11 mouse cellular contexts compared by ENCODE assay signal in the genomic region with DNA sequence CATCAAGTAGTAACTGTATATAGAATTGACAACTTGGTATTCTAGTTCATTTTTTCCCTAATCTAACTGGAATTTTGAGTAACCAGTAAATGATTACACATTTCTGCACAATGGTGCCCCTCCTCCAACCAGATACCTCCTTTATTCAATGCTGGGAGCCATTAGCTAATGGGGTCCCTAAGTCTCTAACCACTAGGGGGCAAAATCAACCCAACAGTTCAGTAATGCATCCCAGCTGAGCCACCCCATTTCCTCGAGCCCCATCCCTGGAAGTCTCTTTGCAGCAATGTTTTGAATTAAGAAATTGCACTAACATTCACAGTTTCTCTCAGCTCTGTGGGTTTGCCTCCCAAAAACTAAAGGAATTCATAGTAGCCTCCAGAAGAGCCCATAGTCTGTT.
DNase-seq lines count a peak whose midpoint lies in the region; ATAC-seq lines count a peak whose summit lies in the region.
"Had no signal": no experiment of that assay in that cellular context is flagged by ENCODE, and none has a peak within 500 bp of the region (broad histone marks: within the 10 kb centered on the region; RNA-seq: fewer than 3 reads in every experiment).

No protein-coding gene starts in this region.

- H3K4me2 ChIP-seq in hindbrain, embryonic 11.5 days (replicated peaks; ENCODE audit: low read depth, low read length), result no peak overlapping the region
- H3K4me2 ChIP-seq in hindbrain, embryonic 14.5 days (replicated peaks), result no peak overlapping the region
- H3K4me2 ChIP-seq in liver, embryonic 11.5 days, result no peak overlapping the region

- no peak overlapping the region for H3K9ac ChIP-seq in hindbrain, embryonic 11.5 days (ENCODE audit: low read depth, low read length)
- H3K9ac ChIP-seq in hindbrain, embryonic 14.5 days, result no peak overlapping the region
- H3K9ac ChIP-seq in liver, embryonic 11.5 days (ENCODE audit: low read depth, low read length), result no peak overlapping the region

- WGBS in hindbrain, embryonic 11.5 days, result 50% methylated on average over 1 of the region's 1 CpGs
- 41% methylated on average over 1 of the region's 1 CpGs for WGBS in hindbrain, embryonic 14.5 days
- WGBS in liver, embryonic 11.5 days, result 20% methylated on average over 1 of the region's 1 CpGs

- H3K27me3 ChIP-seq in hindbrain, embryonic 11.5 days (ENCODE audit: control insufficient read depth, insufficient read depth, low read length), result no peaks in the 10 kb centered on the region
- no peaks in the 10 kb centered on the region for H3K27me3 ChIP-seq in hindbrain, embryonic 14.5 days (ENCODE audit: control insufficient read depth, insufficient read depth, low read length)
- no peaks in the 10 kb centered on the region for H3K27me3 ChIP-seq in liver, embryonic 11.5 days (replicated peaks; ENCODE audit: control insufficient read depth, insufficient read depth, low read length)

- no peaks in the 10 kb centered on the region for H3K36me3 ChIP-seq in hindbrain, embryonic 11.5 days (ENCODE audit: control insufficient read depth, insufficient read depth, low read length)
- no peaks in the 10 kb centered on the region for H3K36me3 ChIP-seq in hindbrain, embryonic 14.5 days (replicated peaks; ENCODE audit: control insufficient read depth, insufficient read depth)
- H3K36me3 ChIP-seq in liver, embryonic 11.5 days (ENCODE audit: control insufficient read depth, insufficient read depth, low read length), result no peaks in the 10 kb centered on the region

- peak; percentile 13 for DNase-seq in hindbrain, embryonic 11.5 days (ENCODE audit: low spot score)
- no peak for DNase-seq in hindbrain, embryonic 14.5 days (ENCODE audit: low spot score)
- DNase-seq in lung, postnatal 14 days, result peak; percentile 1
- no peak for DNase-seq in lung, postnatal 4 days
- peak; percentile 50 for DNase-seq in embryo, embryonic 11 days
- no peak for DNase-seq in liver, embryonic 11.5 days (ENCODE audit: low spot score)
- DNase-seq: cerebellum, postnatal 36 days; left cerebral cortex, postnatal 4 days; thymus, adult 18-20 months had no signal

- H3K4me1 ChIP-seq in hindbrain, embryonic 11.5 days (replicated peaks; ENCODE audit: control insufficient read depth, insufficient read depth, low read length), result no peaks in the 10 kb centered on the region
- no peaks in the 10 kb centered on the region for H3K4me1 ChIP-seq in hindbrain, embryonic 14.5 days (replicated peaks; ENCODE audit: control insufficient read depth, insufficient read depth, low read length)
- H3K4me1 ChIP-seq in liver, embryonic 11.5 days (replicated peaks; ENCODE audit: control insufficient read depth, insufficient read depth, low read length), result no peaks in the 10 kb centered on the region

- H3K4me3 ChIP-seq in hindbrain, embryonic 11.5 days (ENCODE audit: low read depth, low read length), result no peak overlapping the region
- no peak overlapping the region for H3K4me3 ChIP-seq in hindbrain, embryonic 14.5 days (replicated peaks; ENCODE audit: low read length)
- no peak overlapping the region for H3K4me3 ChIP-seq in liver, embryonic 11.5 days (ENCODE audit: low read depth, low read length)
- H3K4me3 ChIP-seq: myocyte had no signal

- ATAC-seq in hindbrain, embryonic 11.5 days (ENCODE audit: low FRiP score), result no peak
- ATAC-seq in hindbrain, embryonic 14.5 days (ENCODE audit: low FRiP score), result no peak
- ATAC-seq in liver, embryonic 11.5 days (replicated peaks; ENCODE audit: low FRiP score), result no peak
- ATAC-seq in cerebellum, adult (ENCODE audit: insufficient number of reproducible peaks, low FRiP score, low TSS enrichment), result no peak

- no peak overlapping the region for H3K27ac ChIP-seq in hindbrain, embryonic 11.5 days (ENCODE audit: low read depth, low read length)
- H3K27ac ChIP-seq in hindbrain, embryonic 14.5 days, result no peak overlapping the region
- H3K27ac ChIP-seq in liver, embryonic 11.5 days (ENCODE audit: low read depth, low read length), result no peak overlapping the region

- no peaks in the 10 kb centered on the region for H3K9me3 ChIP-seq in hindbrain, embryonic 11.5 days (ENCODE audit: control insufficient read depth, low read length)
- peaks cover 5% of the 10 kb centered on the region; the same call in 1 of the 2 replicates for H3K9me3 ChIP-seq in hindbrain, embryonic 14.5 days (ENCODE audit: control insufficient read depth, low read length)
- 0 out of 2 replicates have a peak, but pooled peaks cover 2% of the 10 kb centered on the region for H3K9me3 ChIP-seq in liver, embryonic 11.5 days (ENCODE audit: control insufficient read depth, low read length)

Comparison
In these comparisons a context has a peak if more than half of its experiments do, and no peak if none do; other contexts are left out.
1. DNase-seq: peak in hindbrain, embryonic 11.5 days (single experiment), lung, postnatal 14 days (single experiment) and embryo, embryonic 11 days (single experiment); none in hindbrain, embryonic 14.5 days (single experiment), lung, postnatal 4 days (0 of 2) and liver, embryonic 11.5 days (single experiment).